Mouse (Mus musculus): ENCODE results near the gene Mrpl46. TPM values are rescaled to one million over a fixed set of nuclear protein-coding genes. Genes with fewer than 3 reads are reported as not detected.
A peak's percentile ranks its signal among the peaks of the same experiment; 100 is the strongest.

Gene Mrpl46
- polyA plus RNA-seq, 1 experiment: 24.8 TPM

DNA sequence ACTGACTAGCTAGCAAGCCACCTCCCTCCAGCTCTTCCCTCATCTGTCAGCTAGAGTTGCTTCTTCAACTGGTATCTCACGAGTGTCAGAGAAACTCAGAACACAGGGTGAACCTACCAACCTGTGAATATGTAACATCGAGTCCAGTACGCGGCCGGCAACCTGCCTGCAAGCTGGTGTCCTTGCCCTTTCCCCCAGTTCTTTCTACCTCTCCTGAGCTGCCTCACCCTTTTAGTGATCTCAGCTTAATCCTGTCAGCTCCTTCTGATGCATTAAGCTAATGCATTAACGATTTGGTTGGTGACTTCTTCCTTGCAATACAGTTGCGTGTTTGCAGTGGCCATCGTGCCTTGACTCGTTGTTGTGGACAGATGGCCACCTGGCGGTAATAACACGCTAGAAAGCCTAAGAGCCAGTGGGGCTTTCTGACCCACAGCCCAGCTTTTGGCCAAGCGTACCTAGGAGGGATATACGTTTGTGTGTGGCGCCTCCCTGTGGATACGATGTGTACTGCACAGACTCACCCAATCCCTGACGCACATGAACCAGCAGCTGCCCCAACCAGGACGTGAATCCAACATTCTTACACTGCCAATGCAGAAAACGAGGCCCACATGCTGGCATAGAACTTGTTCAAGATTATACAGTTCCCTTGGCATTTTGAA, 17.2 kb downstream of the Mrpl46 start:
- DNase-seq (ENCODE audit: low read depth): peak; percentile 93
- TF ChIP-seq POLR2A (IDR thresholded peaks at IDR 0.05; ENCODE audit: borderline replicate concordance, extremely low read depth, insufficient read depth, insufficient read length, poor library complexity, severe bottlenecking) (no peak), CTCF (IDR thresholded peaks at IDR 0.05; ENCODE audit: borderline replicate concordance, extremely low read depth, insufficient read depth, insufficient read length) (peak; percentile 88)

- peak; percentile 31 for DNase-seq (ENCODE audit: low read depth)
Observed at GRCm38 (mm10) chr7:78765215-78765631, 18.1 kb downstream of the Mrpl46 start.

GRCm38 (mm10) chr7:78763801-78764200, 19.5 kb downstream of the Mrpl46 start:
- DNase-seq (ENCODE audit: low read depth): no peak
- no peak for TF ChIP-seq POLR2A (IDR thresholded peaks at IDR 0.05; ENCODE audit: borderline replicate concordance, extremely low read depth, insufficient read depth, insufficient read length, poor library complexity, severe bottlenecking)
- TF ChIP-seq CTCF (IDR thresholded peaks at IDR 0.05; ENCODE audit: borderline replicate concordance, extremely low read depth, insufficient read depth, insufficient read length): no peak

More at GRCm38 (mm10) chr7:78765215-78765631, 18.1 kb downstream of the Mrpl46 start:
- no peak for TF ChIP-seq CTCF (IDR thresholded peaks at IDR 0.05; ENCODE audit: borderline replicate concordance, extremely low read depth, insufficient read depth, insufficient read length)
- TF ChIP-seq POLR2A (IDR thresholded peaks at IDR 0.05; ENCODE audit: borderline replicate concordance, extremely low read depth, insufficient read depth, insufficient read length, poor library complexity, severe bottlenecking): no peak

DNA sequence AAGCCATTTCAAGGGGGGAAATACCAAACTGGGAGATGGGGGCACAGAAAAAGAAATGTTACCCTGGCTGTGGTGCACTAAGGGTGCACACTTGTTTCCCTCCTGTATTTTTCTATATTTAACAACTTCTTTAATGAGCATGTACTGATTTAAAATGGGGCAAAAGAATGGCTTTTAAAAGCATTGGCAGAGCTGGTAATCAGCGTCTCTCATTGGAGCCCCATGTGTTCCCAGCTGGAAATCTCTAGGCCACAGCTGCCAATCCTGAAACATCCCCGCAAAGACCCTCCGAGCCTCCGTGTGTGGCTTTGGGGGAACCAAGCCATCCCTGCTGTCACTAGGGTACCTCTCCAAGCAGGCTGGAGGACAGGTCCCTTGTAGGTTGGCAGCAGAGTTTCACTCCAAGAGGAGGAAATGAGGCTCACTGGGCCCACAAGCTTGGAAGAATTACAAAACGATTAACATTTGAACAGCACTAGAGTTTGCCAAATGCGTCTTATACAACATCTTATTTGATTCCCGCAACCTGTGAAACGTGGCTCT, 28.8 kb downstream of the Mrpl46 start:
- peak; percentile 54 for DNase-seq (ENCODE audit: low read depth)
- no peak for TF ChIP-seq POLR2A (IDR thresholded peaks at IDR 0.05; ENCODE audit: borderline replicate concordance, extremely low read depth, insufficient read depth, insufficient read length, poor library complexity, severe bottlenecking)
- no peak for TF ChIP-seq CTCF (IDR thresholded peaks at IDR 0.05; ENCODE audit: borderline replicate concordance, extremely low read depth, insufficient read depth, insufficient read length)

DNA sequence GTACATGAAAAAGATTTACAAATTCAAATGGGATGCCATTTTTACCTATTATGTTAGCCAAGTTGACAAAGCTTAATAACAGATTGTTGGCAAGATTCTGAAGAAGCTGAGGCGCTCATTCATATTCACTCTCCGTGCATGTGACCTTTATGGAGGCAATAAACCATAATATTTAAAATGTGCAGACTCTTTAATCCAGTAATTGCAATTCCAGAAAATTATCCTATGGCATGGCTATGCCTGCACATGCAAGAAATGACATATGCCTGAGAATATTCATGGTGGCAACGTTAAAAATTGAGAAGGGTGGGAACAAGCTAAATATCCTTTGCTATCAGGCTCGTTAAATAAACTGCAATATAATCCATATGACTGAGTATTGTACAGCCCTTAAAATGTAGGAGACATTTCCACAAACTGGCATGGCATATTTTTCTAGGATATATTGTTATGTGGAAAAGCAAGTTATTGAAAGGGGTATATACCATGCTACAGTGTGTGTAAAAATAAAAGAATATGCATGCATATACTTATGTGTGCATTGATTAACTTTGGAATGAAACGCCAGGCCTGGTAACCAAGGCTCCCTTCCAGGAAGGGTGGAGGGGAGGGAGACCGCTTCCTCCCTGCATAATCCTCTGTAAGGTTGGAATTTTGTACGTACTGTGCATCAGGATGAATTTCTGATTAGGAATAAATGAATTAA, 29.4 kb downstream of the Mrpl46 start:
- TF ChIP-seq POLR2A (IDR thresholded peaks at IDR 0.05; ENCODE audit: borderline replicate concordance, extremely low read depth, insufficient read depth, insufficient read length, poor library complexity, severe bottlenecking) (no peak), CTCF (IDR thresholded peaks at IDR 0.05; ENCODE audit: borderline replicate concordance, extremely low read depth, insufficient read depth, insufficient read length) (no peak)
- peak; percentile 58 for DNase-seq (ENCODE audit: low read depth)

DNA sequence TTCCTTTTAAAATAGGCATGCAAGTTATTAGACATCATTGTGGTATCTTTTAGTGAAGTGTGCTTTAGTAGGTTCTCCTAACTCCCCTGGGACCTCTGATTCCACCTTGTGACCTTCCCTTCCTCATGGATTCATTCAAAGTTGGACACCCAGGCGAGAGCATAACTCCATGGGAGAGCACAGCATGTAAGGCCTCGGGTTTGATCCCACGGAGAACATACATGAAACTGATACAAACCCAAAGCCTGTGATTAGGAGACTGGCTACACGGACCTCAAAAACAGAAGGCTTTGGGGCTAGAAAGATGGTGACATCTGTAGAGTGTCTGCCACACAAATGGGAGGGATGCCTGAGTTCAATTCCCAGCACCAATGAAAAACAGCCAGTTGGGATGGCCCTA, 30.4 kb downstream of the Mrpl46 start:
- TF ChIP-seq CTCF (IDR thresholded peaks at IDR 0.05; ENCODE audit: borderline replicate concordance, extremely low read depth, insufficient read depth, insufficient read length) (no peak), POLR2A (IDR thresholded peaks at IDR 0.05; ENCODE audit: borderline replicate concordance, extremely low read depth, insufficient read depth, insufficient read length, poor library complexity, severe bottlenecking) (no peak)
- no peak for DNase-seq (ENCODE audit: low read depth)

DNA sequence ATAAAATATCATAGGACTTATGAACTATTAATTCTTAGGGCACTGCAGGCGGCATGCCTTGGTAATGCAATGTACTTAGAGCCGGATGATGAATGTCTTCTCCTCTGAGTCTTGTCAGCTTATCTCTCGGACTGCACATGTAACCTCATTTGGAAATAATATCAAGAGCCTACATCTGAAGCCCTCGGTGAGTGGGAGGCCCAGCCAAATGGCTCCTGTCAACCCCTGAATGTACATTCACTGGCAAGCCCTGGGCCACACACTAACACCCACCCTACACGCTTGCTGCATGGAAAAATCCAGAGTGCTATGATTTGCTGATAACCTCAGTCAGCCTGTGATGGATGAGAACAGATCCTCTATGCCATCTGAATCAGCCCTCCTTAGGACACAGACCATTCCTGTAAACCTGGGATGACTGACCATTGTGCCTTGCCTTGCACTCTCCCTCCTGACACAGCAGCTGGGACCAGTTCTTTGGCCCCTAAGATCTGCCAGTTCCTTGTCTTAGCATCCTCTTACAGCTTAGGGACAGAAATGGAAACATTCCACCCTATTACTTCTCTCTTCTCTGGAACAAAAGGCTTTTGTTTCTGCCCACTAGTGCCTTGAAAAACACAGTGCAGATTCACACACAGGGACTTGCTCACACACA, 39.5 kb downstream of the Mrpl46 start:
- no peak for DNase-seq (ENCODE audit: low read depth)
- TF ChIP-seq CTCF (IDR thresholded peaks at IDR 0.05; ENCODE audit: borderline replicate concordance, extremely low read depth, insufficient read depth, insufficient read length) (no peak), POLR2A (IDR thresholded peaks at IDR 0.05; ENCODE audit: borderline replicate concordance, extremely low read depth, insufficient read depth, insufficient read length, poor library complexity, severe bottlenecking) (no peak)

DNA sequence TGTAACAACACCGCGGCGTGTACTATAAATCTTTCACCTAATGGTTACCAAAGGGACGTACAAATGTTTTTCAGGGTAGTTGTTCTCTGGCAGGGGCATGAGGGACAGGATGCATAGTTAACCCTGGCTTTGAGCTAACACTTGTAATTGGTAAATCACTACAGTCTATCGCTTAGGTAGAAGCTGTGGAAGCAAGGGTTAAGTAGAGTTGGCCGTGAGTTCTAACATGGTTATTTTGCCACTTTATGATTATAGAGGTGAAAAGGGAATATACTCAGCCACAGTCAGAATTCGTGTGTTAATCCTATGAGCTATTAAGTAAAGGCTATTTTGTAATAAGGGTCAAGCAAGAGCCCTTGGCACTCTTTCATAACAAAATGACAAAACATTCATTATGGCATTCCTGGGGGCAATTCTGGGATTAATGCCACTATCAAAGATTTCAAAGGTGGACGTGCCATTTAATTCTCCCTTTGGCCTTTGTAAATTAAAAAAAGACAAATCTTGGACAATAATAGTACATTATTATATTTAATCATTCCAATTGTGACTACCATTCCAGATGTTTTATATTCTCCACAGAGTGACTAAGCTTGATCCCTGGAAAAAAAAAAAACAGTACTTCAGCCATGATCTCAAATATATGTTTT, 43.9 kb downstream of the Mrpl46 start:
- no peak for DNase-seq (ENCODE audit: low read depth)
- TF ChIP-seq POLR2A (IDR thresholded peaks at IDR 0.05; ENCODE audit: borderline replicate concordance, extremely low read depth, insufficient read depth, insufficient read length, poor library complexity, severe bottlenecking) (no peak), CTCF (IDR thresholded peaks at IDR 0.05; ENCODE audit: borderline replicate concordance, extremely low read depth, insufficient read depth, insufficient read length) (no peak)

DNA sequence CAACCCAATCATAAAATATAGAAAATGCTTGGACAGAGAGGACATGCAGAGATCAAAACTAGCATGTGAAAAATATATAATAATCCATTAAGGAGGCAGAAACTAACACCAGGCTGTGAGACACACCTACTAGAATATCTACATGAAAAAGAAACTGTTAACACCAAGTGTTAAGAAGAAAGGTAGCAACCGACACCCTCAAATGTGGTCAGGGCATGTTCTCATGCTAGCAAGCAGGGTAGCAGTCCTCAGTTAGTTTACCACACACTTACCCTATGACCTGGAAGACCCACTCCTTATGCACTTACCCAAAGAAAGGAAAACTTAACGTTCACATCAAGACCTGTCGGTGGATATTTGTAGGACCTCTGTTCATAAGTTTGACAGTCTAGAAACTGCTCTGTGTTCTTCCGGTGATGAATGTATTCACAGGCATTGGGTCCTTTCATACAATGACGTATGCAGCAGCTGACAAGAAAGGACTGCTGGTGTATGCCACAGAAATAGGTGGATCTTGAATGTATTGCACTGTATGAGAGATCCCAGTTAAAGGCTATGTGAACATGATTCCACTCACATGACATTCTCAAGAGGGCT, 45.6 kb downstream of the Mrpl46 start, which contains the start of gene Ntrk3:
Ntrk3 (minus strand) TSS at position 399 of the 597 bp plus-strand sequence.
- DNase-seq (ENCODE audit: low read depth): no peak
- TF ChIP-seq CTCF (IDR thresholded peaks at IDR 0.05; ENCODE audit: borderline replicate concordance, extremely low read depth, insufficient read depth, insufficient read length) (no peak), POLR2A (IDR thresholded peaks at IDR 0.05; ENCODE audit: borderline replicate concordance, extremely low read depth, insufficient read depth, insufficient read length, poor library complexity, severe bottlenecking) (no peak)

- DNase-seq (ENCODE audit: low read depth): no peak
- TF ChIP-seq POLR2A (IDR thresholded peaks at IDR 0.05; ENCODE audit: borderline replicate concordance, extremely low read depth, insufficient read depth, insufficient read length, poor library complexity, severe bottlenecking) (no peak), CTCF (IDR thresholded peaks at IDR 0.05; ENCODE audit: borderline replicate concordance, extremely low read depth, insufficient read depth, insufficient read length) (no peak)
Observed at GRCm38 (mm10) chr7:78737196-78737595, 46.1 kb downstream of the Mrpl46 start.
